Mouse (Mus musculus) hindbrain, embryonic 12.5 days (tissue): ENCODE results near the gene Acer3. TPM values are rescaled to one million over a fixed set of nuclear protein-coding genes. Genes with fewer than 3 reads are reported as not detected.

Experiments used
- ATAC-seq: fragments of 200-750 bp; cut with Nextera tagmentation; 2 replicates; pipeline ENCODE4 v1.8.0; 2017; ENCODE audit warnings: moderate TSS enrichment; ENCODE audit not compliant: low FRiP score
- H3K27ac ChIP-seq: fragments of 300-500 bp; sonication (generic); 2 replicates; pipeline ENCODE4 v1.5.1; 2016; ENCODE audit warnings: mild to moderate bottlenecking
- H3K27me3 ChIP-seq: fragments of 300-500 bp; sonication (generic); 2 replicates; pipeline ENCODE4 v1.6.1; 2016; ENCODE audit warnings: mild to moderate bottlenecking
- H3K36me3 ChIP-seq: fragments of 300-500 bp; sonication (generic); 2 replicates; pipeline ENCODE4 v1.6.1; 2016; ENCODE audit warnings: mild to moderate bottlenecking
- H3K4me1 ChIP-seq: fragments of 300-500 bp; sonication (generic); 2 replicates; pipeline ENCODE4 v1.6.1; 2016
- H3K4me2 ChIP-seq: fragments of 300-500 bp; sonication (generic); replicated peaks from 2 replicates; pipeline ENCODE4 v1.6.1; 2016; ENCODE audit warnings: mild to moderate bottlenecking
- H3K4me3 ChIP-seq: fragments of 300-500 bp; sonication (generic); 2 replicates; pipeline ENCODE4 v1.5.1; 2016; ENCODE audit warnings: mild to moderate bottlenecking
- H3K9ac ChIP-seq: fragments of 300-500 bp; sonication (generic); 2 replicates; pipeline ENCODE4 v1.6.1; 2016; ENCODE audit warnings: mild to moderate bottlenecking, moderate library complexity
- H3K9me3 ChIP-seq: fragments of 300-500 bp; sonication (generic); replicated peaks from 2 replicates; pipeline ENCODE4 v1.6.1; 2016; ENCODE audit warnings: mild to moderate bottlenecking
- whole genome bisulfite sequencing: fragments of 180-500 bp; shearing (Covaris S2); methylation state at CpG from one replicate; pipeline ENCODE4 v1.1.7; 2016; 5-methylcytosine and 5-hydroxymethylcytosine counted together
- polyA plus RNA-seq: library from polyadenylated mRNA; unstranded; fragments of >200 nt; fragmentation: Nextera tagmentation; extraction: Ambion mirVana; gene quantifications from 2 replicates; pipeline ENCODE4 v1.2.1, GENCODE M21; 2016

The Acer3 gene
- polyA plus RNA-seq, 1 experiment from 2014 or later = 15.8 TPM

GRCm38 (mm10) chr7:98171141-98172073, 149.6 kb downstream of the Acer3 start:
- WGBS = 55% methylated on average over 6 of the region's 6 CpGs
- Histone ChIP-seq H3K27me3 (peaks cover 5% of the 10 kb centered on the region), H3K4me1 (peaks cover 19% of the 10 kb centered on the region), H3K9ac (no peak overlapping the region; the same call in 1 of the 2 replicates), H3K4me2 (no peak overlapping the region), H3K27ac (peak overlapping the region; percentile 17; the same call in 1 of the 2 replicates), H3K9me3 (no peaks in the 10 kb centered on the region), H3K36me3 (no peaks in the 10 kb centered on the region), H3K4me3 (no peak overlapping the region)
- ATAC-seq = peak; percentile 35; the same call in 1 of the 2 replicates

DNA sequence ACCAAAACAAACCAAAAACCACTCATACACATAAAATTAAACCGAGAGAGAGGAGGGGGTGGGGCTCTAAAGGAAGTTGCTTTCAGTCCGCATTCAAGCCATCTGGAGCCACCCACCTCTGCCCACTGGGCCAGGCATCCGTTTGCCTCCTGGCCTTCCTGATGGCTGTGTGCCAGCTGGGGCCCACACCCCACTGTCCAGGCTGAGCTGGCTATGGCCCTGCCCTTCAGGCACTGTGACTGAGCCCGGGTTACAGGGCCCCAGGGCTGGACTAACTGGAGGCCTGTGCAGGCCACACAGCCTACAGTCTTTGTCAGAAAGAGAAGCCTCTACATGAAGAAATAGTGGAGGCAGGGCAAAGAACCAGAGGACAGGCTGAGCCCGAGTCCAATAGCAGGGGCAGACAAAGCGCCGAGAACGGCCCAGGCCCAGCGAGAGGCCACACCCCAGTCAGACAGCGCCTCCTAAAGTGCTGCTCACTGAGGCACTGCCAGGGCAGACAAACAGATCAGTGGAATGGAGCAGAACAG, 155.9 kb downstream of the Acer3 start:
- 0 out of 2 replicates have a peak overlapping the region, but pooled peaks have one; percentile 1 for H3K9ac ChIP-seq
- ATAC-seq = peak; percentile 68
- H3K4me1 ChIP-seq = peaks cover 20% of the 10 kb centered on the region
- WGBS = 57% methylated on average over 10 of the region's 10 CpGs
- 0 out of 2 replicates have a peak, but pooled peaks cover 3% of the 10 kb centered on the region for H3K27me3 ChIP-seq
- H3K9me3 ChIP-seq = no peaks in the 10 kb centered on the region
- H3K4me3 ChIP-seq = no peak overlapping the region
- H3K4me2 ChIP-seq = no peak overlapping the region
- H3K27ac ChIP-seq = peak overlapping the region; percentile 58
- no peaks in the 10 kb centered on the region for H3K36me3 ChIP-seq

- 76% methylated on average over 9 of the region's 9 CpGs for WGBS
- H3K27ac ChIP-seq = peak overlapping the region; percentile 58; the same call in 1 of the 2 replicates
- no peak overlapping the region for H3K9ac ChIP-seq
- no peak overlapping the region for H3K4me3 ChIP-seq
- no peak overlapping the region for H3K4me2 ChIP-seq
- H3K4me1 ChIP-seq = peaks cover 24% of the 10 kb centered on the region
- H3K36me3 ChIP-seq = no peaks in the 10 kb centered on the region
- H3K27me3 ChIP-seq = 0 out of 2 replicates have a peak, but pooled peaks cover 3% of the 10 kb centered on the region
- H3K9me3 ChIP-seq = no peaks in the 10 kb centered on the region
- 0 out of 2 replicates have a peak, but pooled peaks have one; percentile 5 for ATAC-seq
These were observed 156.5 kb downstream of the Acer3 start for GRCm38 (mm10) chr7:98164382-98164998.

- Histone ChIP-seq H3K27ac (no peak overlapping the region), H3K9ac (no peak overlapping the region), H3K9me3 (no peaks in the 10 kb centered on the region), H3K4me1 (peaks cover 25% of the 10 kb centered on the region), H3K4me2 (no peak overlapping the region), H3K36me3 (no peaks in the 10 kb centered on the region), H3K27me3 (0 out of 2 replicates have a peak, but pooled peaks cover 3% of the 10 kb centered on the region), H3K4me3 (no peak overlapping the region)
- no peak for ATAC-seq
- WGBS = 69% methylated on average over 3 of the region's 3 CpGs
These were observed 157.3 kb downstream of the Acer3 start for GRCm38 (mm10) chr7:98163700-98164099.

GRCm38 (mm10) chr7:98162239-98162638, 158.8 kb downstream of the Acer3 start:
- no peak overlapping the region for H3K4me2 ChIP-seq
- H3K4me1 ChIP-seq = peaks cover 39% of the 10 kb centered on the region
- H3K9ac ChIP-seq = no peak overlapping the region
- no peak for ATAC-seq
- H3K36me3 ChIP-seq = no peaks in the 10 kb centered on the region
- H3K27ac ChIP-seq = no peak overlapping the region
- no peak overlapping the region for H3K4me3 ChIP-seq
- H3K9me3 ChIP-seq = no peaks in the 10 kb centered on the region
- peaks cover 8% of the 10 kb centered on the region; the same call in 1 of the 2 replicates for H3K27me3 ChIP-seq
- WGBS = 79% methylated on average over 6 of the region's 6 CpGs

- H3K4me3 ChIP-seq = no peak overlapping the region
- no peak for ATAC-seq
- 57% methylated on average over 8 of the region's 8 CpGs for WGBS
- H3K4me2 ChIP-seq = no peak overlapping the region
- no peak overlapping the region for H3K27ac ChIP-seq
- H3K9me3 ChIP-seq = no peaks in the 10 kb centered on the region
- peaks cover 8% of the 10 kb centered on the region; the same call in 1 of the 2 replicates for H3K27me3 ChIP-seq
- H3K4me1 ChIP-seq = peaks cover 51% of the 10 kb centered on the region
- no peak overlapping the region for H3K9ac ChIP-seq
- no peaks in the 10 kb centered on the region for H3K36me3 ChIP-seq
These were observed 160.8 kb downstream of the Acer3 start for GRCm38 (mm10) chr7:98160041-98160740.

- no peaks in the 10 kb centered on the region for H3K36me3 ChIP-seq
- no peak overlapping the region for H3K9ac ChIP-seq
- WGBS = 56% methylated on average over 8 of the region's 8 CpGs
- H3K27me3 ChIP-seq = peaks cover 8% of the 10 kb centered on the region; the same call in 1 of the 2 replicates
- no peak for ATAC-seq
- no peak overlapping the region for H3K4me2 ChIP-seq
- H3K4me1 ChIP-seq = peaks cover 44% of the 10 kb centered on the region
- no peak overlapping the region; the same call in 1 of the 2 replicates for H3K27ac ChIP-seq
- no peak overlapping the region for H3K4me3 ChIP-seq
- no peaks in the 10 kb centered on the region for H3K9me3 ChIP-seq
These were observed 162.5 kb downstream of the Acer3 start for GRCm38 (mm10) chr7:98158481-98158880.

DNA sequence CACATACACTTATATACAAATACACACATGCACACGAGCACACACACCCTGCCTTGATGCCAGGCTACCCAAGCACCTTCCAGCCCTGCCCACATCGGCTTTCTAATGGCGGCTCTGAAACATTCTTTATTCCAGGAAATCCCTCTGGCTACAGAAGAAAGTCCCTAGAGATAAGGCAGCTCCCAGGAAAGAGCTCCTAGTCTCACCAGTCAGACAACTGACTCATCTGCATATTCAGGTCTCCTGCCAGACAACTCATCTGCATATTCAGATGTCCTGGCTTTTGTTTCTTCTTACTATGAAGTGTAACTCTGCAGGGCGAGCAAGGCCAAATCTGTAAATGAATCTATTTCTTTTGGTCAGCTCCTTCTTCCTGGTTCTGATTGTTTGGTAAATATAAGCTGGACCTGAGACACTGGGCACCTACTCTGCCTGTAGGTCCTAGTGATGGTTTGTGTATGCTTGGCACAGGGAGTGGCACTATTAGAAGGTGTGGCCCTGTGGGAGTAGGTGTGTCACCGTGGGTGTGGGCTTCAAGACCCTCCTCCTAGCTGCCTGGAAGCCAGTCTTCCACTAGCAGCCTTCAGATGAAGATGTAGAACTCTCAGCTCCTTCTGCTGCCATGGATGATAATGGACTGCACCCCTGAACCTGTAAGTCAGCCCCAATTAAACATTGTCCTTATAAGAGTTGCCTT, 163.2 kb downstream of the Acer3 start:
- no peaks in the 10 kb centered on the region for H3K9me3 ChIP-seq
- no peak overlapping the region for H3K4me3 ChIP-seq
- H3K36me3 ChIP-seq = no peaks in the 10 kb centered on the region
- peaks cover 44% of the 10 kb centered on the region for H3K4me1 ChIP-seq
- ATAC-seq = no peak
- H3K27ac ChIP-seq = no peak overlapping the region; the same call in 1 of the 2 replicates
- no peak overlapping the region for H3K4me2 ChIP-seq
- H3K27me3 ChIP-seq = peaks cover 8% of the 10 kb centered on the region; the same call in 1 of the 2 replicates
- peak overlapping the region; percentile 32; the same call in 1 of the 2 replicates for H3K9ac ChIP-seq
- WGBS = 58% methylated on average over 5 of the region's 5 CpGs

Other genes starting within 250 kb of the Acer3 start
- 21.9 and 22.5 TPM in 2 replicates for gene Myo7a, start 201.7 kb downstream of the Acer3 start, polyA plus RNA-seq
- 0.28 and 0.73 TPM in 2 replicates for gene Omp, start 175.7 kb downstream of the Acer3 start, polyA plus RNA-seq
- 12.3 and 12.7 TPM in 2 replicates for gene Capn5, start 142.9 kb downstream of the Acer3 start, polyA plus RNA-seq
- gene B3gnt6, start 121.7 kb downstream of the Acer3 start, polyA plus RNA-seq = 0.09 TPM in 1 of 2 replicates, not detected in the other
- 9.0 and 10.3 TPM in 2 replicates for gene Tsku, start 40.1 kb upstream of the Acer3 start, polyA plus RNA-seq
- 0.22 TPM in 1 of 2 replicates, not detected in the other for gene Gucy2d, start 119.2 kb upstream of the Acer3 start, polyA plus RNA-seq
- gene Lrrc32, start 168.1 kb upstream of the Acer3 start, polyA plus RNA-seq = 4.9 and 6.3 TPM in 2 replicates